Mouse (Mus musculus) lung, embryonic 16.5 days (tissue): Measurements from ENCODE around the gene Ints6. TPM values are rescaled to one million over a fixed set of nuclear protein-coding genes. Genes with fewer than 3 reads are reported as not detected.

Experiments used
- ATAC-seq: fragments of 200-750 bp; cut with Nextera tagmentation; 2 replicates; pipeline ENCODE4 v1.8.0; 2017; ENCODE audit warnings: low read depth, mild to moderate bottlenecking, moderate library complexity
- H3K27ac ChIP-seq: fragments of 300-500 bp; sonication (generic); 2 replicates; pipeline ENCODE4 v1.5.1; 2014; ENCODE audit warnings: mild to moderate bottlenecking, control low read depth, low read length
- H3K27me3 ChIP-seq: fragments of 300-500 bp; sonication (generic); 2 replicates; pipeline ENCODE4 v1.6.1; 2014; ENCODE audit warnings: low read depth, low read length, mixed read lengths; ENCODE audit not compliant: control insufficient read depth, insufficient read depth
- H3K36me3 ChIP-seq: fragments of 300-500 bp; sonication (generic); 2 replicates; pipeline ENCODE4 v1.6.1; 2014; ENCODE audit warnings: low read length; ENCODE audit not compliant: control insufficient read depth, insufficient read depth
- H3K4me1 ChIP-seq: fragments of 300-500 bp; sonication (generic); replicated peaks from 2 replicates; pipeline ENCODE4 v1.6.1; 2014; ENCODE audit warnings: low read length, mixed read lengths; ENCODE audit not compliant: control insufficient read depth, insufficient read depth
- H3K4me2 ChIP-seq: fragments of 300-500 bp; sonication (generic); 2 replicates; pipeline ENCODE4 v1.6.1; 2014; ENCODE audit warnings: low read depth, low read length, control low read depth
- H3K4me3 ChIP-seq: fragments of 300-500 bp; sonication (generic); 2 replicates; pipeline ENCODE4 v1.5.1; 2014; ENCODE audit warnings: mild to moderate bottlenecking, low read length, control low read depth
- H3K9ac ChIP-seq: fragments of 300-500 bp; sonication (generic); 2 replicates; pipeline ENCODE4 v1.6.1; 2014; ENCODE audit warnings: low read length, control low read depth
- H3K9me3 ChIP-seq: fragments of 300-500 bp; sonication (generic); 2 replicates; pipeline ENCODE4 v1.6.1; 2016; ENCODE audit warnings: low read length; ENCODE audit not compliant: control insufficient read depth
- WGBS: fragments of 180-500 bp; shearing (Covaris S2); extraction: QIAGEN DNeasy Blood & Tissue Kit; methylation state at CpG from one replicate; pipeline ENCODE4 v1.1.7; 2014; 5-methylcytosine and 5-hydroxymethylcytosine counted together
- polyA plus RNA-seq: library from polyadenylated mRNA; unstranded; fragments of >200 nt; fragmentation: Nextera tagmentation; extraction: Ambion mirVana; gene quantifications from 2 replicates; pipeline ENCODE4 v1.2.1, GENCODE M21; 2015

Ints6 gene
- polyA plus RNA-seq, 1 experiment from 2014 or later = 19.8 TPM

DNA sequence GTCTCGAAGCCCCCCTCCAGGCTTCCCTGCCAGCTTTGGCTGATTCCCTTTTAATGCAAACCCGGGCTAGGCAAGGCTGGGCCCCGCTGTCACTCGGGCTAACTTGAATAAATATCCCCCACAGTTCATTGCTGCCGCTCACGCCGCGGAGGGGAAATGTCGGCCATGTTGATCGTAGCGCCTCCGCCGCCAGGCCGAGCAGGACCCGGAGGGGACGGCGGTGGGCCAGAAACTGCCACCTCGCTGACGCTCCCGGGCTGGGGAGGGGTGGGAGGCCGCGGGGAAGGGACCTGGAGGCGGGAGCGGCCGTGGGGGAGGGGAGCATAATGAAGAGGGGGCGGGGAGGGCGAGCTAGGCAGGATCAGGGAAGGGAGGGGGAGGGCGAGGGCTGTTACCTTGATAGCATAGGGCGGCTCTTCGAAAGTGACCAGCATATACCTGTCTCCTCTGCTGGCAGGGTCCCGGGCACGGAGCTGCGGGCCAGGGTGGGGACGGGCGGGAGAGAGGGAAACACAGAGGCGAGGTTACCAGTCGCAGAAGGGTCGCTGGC is 1.1 kb downstream of the Ints6 start:
- peak; percentile 19 for ATAC-seq
- WGBS = under 1% methylated on average over 30 of the region's 38 CpGs
- Histone ChIP-seq H3K9me3 (no peaks in the 10 kb centered on the region), H3K4me2 (peak overlapping the region; percentile 73), H3K36me3 (peaks cover 7% of the 10 kb centered on the region; the same call in 1 of the 2 replicates), H3K9ac (peak overlapping the region; percentile 100), H3K4me1 (0 out of 2 replicates have a peak, but pooled peaks cover 4% of the 10 kb centered on the region), H3K4me3 (peak overlapping the region; percentile 98), H3K27me3 (no peaks in the 10 kb centered on the region), H3K27ac (peak overlapping the region; percentile 99)

DNA sequence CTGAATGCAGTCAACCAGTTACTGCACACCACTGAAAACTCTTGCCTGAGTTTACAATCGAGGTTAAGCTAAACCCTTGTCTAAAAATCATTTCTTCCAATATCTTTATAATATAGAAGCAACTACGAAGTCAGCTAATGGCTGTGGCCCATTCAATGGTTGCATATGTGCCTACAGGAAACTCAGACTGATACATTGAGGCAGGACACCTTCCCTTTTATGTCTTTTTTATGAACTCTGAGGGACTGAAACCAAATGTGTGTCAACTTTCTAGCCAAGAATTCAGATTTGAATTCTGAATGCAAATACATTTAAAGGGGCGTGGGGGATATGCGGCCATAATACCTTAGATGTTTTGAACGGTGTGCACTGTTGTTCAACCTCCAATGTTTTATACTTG is 2.3 kb downstream of the Ints6 start:
- peaks cover 7% of the 10 kb centered on the region; the same call in 1 of the 2 replicates for H3K36me3 ChIP-seq
- no peak for ATAC-seq
- no peak overlapping the region for H3K4me2 ChIP-seq
- H3K4me3 ChIP-seq = no peak overlapping the region
- 91% methylated on average over 5 of the region's 5 CpGs for WGBS
- H3K27me3 ChIP-seq = no peaks in the 10 kb centered on the region
- 0 out of 2 replicates have a peak, but pooled peaks cover 4% of the 10 kb centered on the region for H3K4me1 ChIP-seq
- no peak overlapping the region for H3K9ac ChIP-seq
- H3K9me3 ChIP-seq = no peaks in the 10 kb centered on the region
- no peak overlapping the region for H3K27ac ChIP-seq

GRCm38 (mm10) chr14:62755095-62755640 is 5.8 kb downstream of the Ints6 start:
- no peak overlapping the region for H3K9ac ChIP-seq
- 91% methylated on average over 1 of the region's 1 CpGs for WGBS
- H3K4me1 ChIP-seq = 0 out of 2 replicates have a peak, but pooled peaks cover 4% of the 10 kb centered on the region
- no peaks in the 10 kb centered on the region for H3K9me3 ChIP-seq
- H3K36me3 ChIP-seq = peaks cover 7% of the 10 kb centered on the region; the same call in 1 of the 2 replicates
- H3K4me2 ChIP-seq = no peak overlapping the region
- no peak overlapping the region for H3K4me3 ChIP-seq
- no peak for ATAC-seq
- no peak overlapping the region for H3K27ac ChIP-seq
- no peaks in the 10 kb centered on the region for H3K27me3 ChIP-seq

- no peaks in the 10 kb centered on the region for H3K27me3 ChIP-seq
- H3K4me1 ChIP-seq = no peaks in the 10 kb centered on the region
- H3K36me3 ChIP-seq = 0 out of 2 replicates have a peak, but pooled peaks cover 4% of the 10 kb centered on the region
- no peaks in the 10 kb centered on the region for H3K9me3 ChIP-seq
- H3K4me3 ChIP-seq = no peak overlapping the region
- WGBS = 89% methylated on average over 2 of the region's 2 CpGs
- ATAC-seq = no peak
- H3K27ac ChIP-seq = no peak overlapping the region
- no peak overlapping the region for H3K9ac ChIP-seq
- H3K4me2 ChIP-seq = no peak overlapping the region
Observed at GRCm38 (mm10) chr14:62751479-62751878, 9.5 kb downstream of the Ints6 start.

- ATAC-seq = no peak
- Histone ChIP-seq H3K4me2 (no peak overlapping the region), H3K4me1 (no peaks in the 10 kb centered on the region), H3K4me3 (no peak overlapping the region), H3K27ac (no peak overlapping the region), H3K27me3 (no peaks in the 10 kb centered on the region), H3K36me3 (peaks cover 9% of the 10 kb centered on the region), H3K9me3 (no peaks in the 10 kb centered on the region), H3K9ac (no peak overlapping the region)
- whole genome bisulfite sequencing = 89% methylated on average over 1 of the region's 1 CpGs
Observed at GRCm38 (mm10) chr14:62735646-62736045, 25.3 kb downstream of the Ints6 start.

DNA sequence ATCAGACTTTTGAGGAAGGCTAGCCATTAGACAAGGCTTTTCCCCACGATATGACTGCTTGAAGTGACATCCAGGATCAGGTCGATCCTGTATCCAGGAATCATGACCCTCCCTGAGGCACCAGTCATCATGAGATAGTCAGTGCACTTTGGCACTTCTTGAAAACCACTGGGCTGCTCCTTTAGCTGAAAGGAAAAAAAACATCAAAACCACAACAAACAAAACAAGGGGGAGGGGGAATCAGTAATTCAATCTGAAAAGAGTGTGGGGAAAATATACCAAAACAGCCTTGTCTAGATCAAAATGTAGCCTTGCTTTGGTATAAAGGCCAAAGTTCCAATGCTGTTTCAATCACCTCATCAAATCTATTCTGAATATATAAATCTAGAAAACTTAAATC is 27.3 kb downstream of the Ints6 start:
- ATAC-seq = no peak
- Histone ChIP-seq H3K27me3 (no peaks in the 10 kb centered on the region), H3K36me3 (peaks cover 8% of the 10 kb centered on the region), H3K9me3 (no peaks in the 10 kb centered on the region), H3K4me3 (no peak overlapping the region), H3K4me1 (no peaks in the 10 kb centered on the region), H3K9ac (no peak overlapping the region), H3K27ac (no peak overlapping the region), H3K4me2 (no peak overlapping the region)
- 73% methylated on average over 2 of the region's 2 CpGs for WGBS

- no peak overlapping the region for H3K4me3 ChIP-seq
- no peak overlapping the region for H3K27ac ChIP-seq
- no peaks in the 10 kb centered on the region for H3K4me1 ChIP-seq
- WGBS = 55% methylated on average over 1 of the region's 1 CpGs
- ATAC-seq = no peak
- no peaks in the 10 kb centered on the region for H3K27me3 ChIP-seq
- H3K9me3 ChIP-seq = no peaks in the 10 kb centered on the region
- no peak overlapping the region for H3K9ac ChIP-seq
- no peak overlapping the region for H3K4me2 ChIP-seq
- peaks cover 8% of the 10 kb centered on the region for H3K36me3 ChIP-seq
Observed at GRCm38 (mm10) chr14:62731902-62732301, 29.1 kb downstream of the Ints6 start.

DNA sequence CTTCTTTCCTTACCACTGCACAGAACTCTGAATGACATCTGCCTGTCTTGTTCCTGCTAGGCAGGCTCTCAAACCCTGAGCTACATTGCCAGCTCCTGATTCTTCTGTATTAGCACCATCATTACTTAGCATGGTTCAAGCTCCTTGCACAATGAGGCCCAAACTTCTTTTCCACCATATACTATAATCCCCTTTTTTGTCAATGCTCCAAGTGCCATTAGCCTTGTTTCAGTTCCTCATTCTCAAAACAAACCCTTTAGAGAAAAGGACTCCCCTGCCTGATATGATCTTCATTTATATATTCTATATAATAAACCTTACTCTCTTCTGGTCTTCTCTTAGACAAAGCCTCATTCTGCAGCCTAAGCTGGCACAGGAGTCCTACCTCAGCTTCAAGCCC is 36.4 kb downstream of the Ints6 start:
- Histone ChIP-seq H3K4me2 (no peak overlapping the region), H3K4me3 (no peak overlapping the region), H3K27ac (no peak overlapping the region), H3K9ac (no peak overlapping the region), H3K27me3 (no peaks in the 10 kb centered on the region), H3K36me3 (no peaks in the 10 kb centered on the region), H3K4me1 (no peaks in the 10 kb centered on the region), H3K9me3 (no peaks in the 10 kb centered on the region)
- no peak for ATAC-seq

DNA sequence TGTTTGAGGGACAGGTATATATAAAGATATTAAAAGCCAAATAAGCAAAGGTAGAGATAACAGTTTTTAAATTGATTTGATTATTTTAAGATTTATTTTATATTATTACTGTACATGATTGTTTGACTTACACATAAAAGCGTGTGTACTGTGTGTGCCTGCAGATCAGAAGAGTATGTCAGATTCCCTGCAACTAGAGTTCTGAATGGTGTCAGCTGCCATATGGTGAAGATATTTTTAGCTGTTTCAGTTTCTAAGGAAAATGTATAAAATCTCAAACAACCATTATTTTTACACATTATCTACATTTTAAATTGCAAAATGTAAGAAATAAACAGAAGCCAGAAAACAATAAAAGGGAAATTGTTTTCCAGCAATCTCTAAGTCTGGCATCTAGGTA is 39.3 kb downstream of the Ints6 start:
- Histone ChIP-seq H3K27ac (no peak overlapping the region), H3K36me3 (no peaks in the 10 kb centered on the region), H3K4me3 (no peak overlapping the region), H3K4me2 (no peak overlapping the region), H3K4me1 (no peaks in the 10 kb centered on the region), H3K9me3 (no peaks in the 10 kb centered on the region), H3K27me3 (no peaks in the 10 kb centered on the region), H3K9ac (no peak overlapping the region)
- ATAC-seq = no peak
- 62% methylated on average over 1 of the region's 1 CpGs for WGBS
